Mouse (Mus musculus): Measurements from ENCODE around the gene Basp1.
A peak's percentile ranks its signal among the peaks of the same experiment; 100 is the strongest.

The Basp1 gene

DNA sequence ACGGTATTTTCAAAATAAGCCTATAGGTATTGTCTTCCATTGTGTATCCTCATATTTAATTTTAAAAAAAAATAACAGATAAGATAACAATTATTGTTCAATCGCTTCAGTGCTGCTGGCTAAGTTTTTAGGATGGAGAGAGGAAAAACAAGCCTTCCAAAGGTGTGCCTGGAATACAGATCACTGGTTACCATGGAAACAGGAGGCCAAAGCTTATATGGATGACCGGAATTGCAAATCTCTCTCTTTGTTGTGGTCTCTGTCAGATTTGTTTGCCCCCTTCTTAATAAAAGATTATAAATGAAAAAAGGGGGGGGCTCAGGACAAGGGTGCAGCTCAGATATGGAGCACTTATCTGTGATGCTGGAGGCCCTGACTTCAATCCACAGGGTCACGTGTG lies 2.4 kb upstream of the Basp1 start:
- DNase-seq, result no peak

DNA sequence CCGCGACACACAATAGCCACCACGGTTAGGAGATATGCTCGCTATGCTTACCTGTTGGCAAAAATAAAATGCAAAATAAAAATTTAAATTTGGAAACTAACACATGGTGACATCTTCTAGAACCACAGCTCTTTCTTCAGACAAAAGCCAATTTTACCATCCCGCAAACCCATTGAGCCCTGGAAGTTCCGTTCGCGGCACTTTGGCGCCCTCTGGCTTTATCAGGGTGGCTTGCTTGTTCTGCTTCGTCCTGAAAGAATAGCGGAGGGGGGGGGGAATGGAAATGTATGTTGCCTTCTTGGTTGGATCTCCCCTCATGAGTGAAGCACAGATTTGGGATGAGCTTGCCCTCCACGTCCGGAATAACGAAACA lies 1.2 kb upstream of the Basp1 start:
- peak; percentile 87 to 92 for DNase-seq

DNA sequence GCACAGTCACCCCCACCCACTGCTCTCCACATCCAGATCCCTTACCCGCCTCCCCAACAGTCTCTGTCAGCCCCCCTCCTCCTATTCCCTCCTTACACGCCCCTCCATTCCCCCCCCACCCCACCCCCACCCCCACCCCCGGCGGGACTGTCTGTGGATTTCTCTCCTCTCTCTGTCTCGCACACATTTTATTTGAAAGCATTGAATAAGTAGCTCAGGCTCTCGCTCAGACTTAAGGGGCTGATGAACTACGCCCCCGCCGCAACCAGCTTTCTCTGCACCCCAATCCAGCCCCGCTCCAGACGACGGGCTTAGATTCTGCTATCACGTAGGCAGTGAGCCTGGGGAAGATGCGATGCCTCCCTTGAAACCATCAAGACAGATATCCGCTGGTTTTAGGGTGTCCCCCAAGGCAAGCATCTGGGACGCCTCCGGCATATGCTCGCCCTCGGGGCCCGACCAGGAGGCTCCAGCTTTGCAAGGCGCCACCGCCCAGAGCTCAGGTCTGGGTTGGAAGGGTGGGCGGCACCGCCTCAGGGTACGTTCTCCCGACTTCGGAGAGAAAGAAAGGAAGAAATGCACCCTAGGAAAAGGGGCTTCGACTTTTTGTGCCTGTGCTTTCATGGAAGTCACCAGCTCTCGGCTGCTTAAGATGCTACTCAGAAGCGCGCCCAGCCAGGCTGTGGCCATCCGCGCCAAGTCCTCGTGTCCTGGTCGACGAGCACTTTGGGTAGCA lies 615 bp upstream of the Basp1 start:
- no peak for DNase-seq

DNA sequence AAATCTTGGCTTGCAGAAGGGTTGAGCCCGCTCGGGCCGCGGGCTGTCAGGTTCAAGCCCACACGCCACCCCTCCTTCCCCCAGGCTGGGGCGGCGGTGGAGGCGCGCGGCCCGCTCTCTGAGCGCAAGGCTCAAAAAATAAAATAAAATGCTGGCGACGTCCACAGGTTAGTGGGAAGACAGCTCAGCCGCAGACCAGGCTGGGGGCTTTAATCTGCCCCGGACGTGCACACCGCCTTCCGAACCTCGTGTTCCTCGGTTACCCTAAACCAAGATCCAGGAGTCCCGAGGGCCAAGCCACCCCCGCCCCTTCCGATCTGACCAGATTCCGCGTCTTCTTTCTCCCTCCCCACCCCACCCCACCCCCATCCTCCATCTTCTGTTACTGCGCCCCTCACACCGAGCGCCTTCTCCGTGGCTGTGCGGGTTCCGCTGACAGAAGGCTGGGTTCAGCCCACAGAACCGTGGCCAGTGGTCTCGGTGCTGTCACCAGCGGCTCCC lies 753 bp downstream of the Basp1 start:
- peak in 1 of 2 experiments; percentile 32 for DNase-seq

DNA sequence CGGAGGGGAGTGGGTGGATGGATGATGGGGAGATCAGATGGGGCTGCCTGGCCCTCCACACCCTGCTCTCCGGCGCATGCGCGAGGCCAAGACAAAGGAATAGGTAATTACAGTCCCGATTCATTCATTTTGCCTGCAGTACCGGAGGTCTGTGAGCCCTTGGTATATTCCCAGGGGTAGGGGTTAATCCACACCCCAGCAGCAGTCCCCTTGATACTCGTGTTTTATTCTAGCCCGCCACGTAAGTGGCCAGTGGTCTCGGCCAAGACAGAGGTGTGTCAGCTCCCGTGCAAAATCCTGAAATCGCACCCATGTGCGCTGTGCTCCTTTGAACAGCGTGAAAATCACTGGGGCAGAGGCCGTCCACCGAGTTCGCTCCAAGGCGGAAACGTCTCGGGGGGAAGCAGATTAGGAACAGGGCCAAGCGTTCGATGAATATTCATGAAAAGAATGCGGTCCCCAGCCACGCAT lies 1.4 kb downstream of the Basp1 start:
- DNase-seq, result peak; percentile 76 to 80

DNA sequence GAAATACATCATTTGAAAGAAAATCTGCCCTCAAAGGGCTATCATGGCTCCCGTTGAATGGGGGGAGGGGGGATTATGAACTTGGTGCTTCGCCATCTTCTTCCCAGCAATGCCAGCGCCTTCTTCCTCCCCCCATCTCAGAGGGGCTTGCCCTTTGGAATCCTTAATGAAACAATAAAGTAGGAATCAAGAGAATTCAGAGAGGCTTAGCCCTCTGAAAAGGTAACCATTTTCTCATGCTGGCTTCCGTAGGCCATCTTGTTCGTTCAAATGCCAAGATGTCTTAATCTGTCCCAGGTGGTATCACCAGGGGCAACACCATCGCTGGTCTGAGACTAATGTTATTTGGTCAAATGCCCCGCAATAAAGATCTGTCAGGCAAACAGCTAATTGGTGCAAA lies 2.1 kb downstream of the Basp1 start:
- DNase-seq, result peak; percentile 18 to 22

DNA sequence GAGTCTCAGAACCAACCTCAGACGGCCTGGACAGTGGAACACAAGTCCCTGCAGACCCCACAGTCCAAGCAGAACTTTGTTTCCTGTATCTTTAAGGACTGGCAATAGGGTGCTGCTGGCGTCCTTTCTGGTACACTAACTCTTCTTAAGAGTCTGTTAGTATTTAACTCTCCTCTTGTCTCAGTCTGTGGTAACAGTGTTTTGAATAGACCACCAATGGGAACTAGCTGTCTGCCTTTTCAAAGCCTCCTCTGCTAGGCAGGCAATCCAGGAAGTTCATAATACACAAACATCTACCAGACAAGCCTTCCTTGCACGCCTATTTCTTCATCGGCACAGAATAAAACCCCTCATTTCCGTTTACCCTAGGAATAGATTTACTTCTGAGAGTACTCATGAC lies 7.6 kb downstream of the Basp1 start:
- no peak for DNase-seq

DNA sequence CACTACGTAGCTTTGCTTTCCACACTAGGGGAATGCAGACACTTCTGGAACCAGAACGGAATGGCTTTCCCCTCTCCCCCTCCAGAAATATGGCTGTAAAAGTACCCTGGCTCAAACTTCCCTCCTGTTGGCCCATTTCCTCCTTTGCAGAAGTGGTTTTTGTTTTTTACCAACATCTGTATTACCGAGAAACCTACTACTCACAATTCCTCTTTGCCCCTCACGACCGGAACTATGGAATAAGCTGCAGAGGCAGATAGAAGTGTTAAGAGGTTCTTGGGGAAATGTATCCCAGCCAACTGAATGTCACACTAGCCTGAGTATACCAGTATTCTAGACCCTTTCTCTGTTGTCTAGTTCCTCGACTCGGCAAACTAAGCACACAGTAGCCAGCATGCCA lies 9.7 kb downstream of the Basp1 start:
- DNase-seq, result no peak

DNA sequence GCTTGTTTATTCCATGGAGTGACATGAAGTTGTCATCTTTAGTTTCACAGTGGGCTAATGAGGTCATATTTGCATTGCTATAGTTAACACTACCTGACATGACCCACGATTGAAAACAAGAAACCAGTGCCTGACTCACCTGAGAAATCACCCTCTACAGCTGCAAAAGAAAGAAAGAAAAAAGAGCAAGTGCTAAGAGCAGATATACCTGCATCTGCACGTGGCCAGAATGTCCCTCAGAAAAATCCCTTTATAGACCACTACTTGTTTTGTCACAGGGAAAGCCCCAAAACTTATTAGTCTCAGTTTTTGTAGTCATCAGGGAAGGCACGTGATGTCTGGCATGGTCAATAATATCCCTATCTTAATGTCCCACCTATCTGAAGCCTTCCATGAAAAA lies 11.6 kb downstream of the Basp1 start:
- no peak for DNase-seq

DNA sequence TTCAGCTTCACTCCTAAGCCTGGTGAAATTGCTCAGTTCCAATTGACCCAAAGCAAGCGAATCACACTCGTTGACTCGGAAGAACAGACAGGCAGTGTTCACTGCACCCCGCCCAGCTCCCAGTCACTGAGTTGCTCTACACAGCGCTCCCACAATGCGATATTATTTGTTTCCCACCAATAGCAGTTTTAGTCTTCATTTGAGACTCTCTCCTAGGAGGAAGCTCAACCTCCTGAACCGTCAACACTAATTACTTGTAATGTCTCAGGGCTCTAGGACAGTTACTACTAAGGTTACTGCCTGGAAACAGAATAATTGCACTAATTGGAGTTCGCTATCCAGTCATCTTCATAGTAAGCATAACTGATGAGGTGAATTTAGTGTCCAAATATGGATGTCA lies 13.3 kb downstream of the Basp1 start:
- no peak for DNase-seq

DNA sequence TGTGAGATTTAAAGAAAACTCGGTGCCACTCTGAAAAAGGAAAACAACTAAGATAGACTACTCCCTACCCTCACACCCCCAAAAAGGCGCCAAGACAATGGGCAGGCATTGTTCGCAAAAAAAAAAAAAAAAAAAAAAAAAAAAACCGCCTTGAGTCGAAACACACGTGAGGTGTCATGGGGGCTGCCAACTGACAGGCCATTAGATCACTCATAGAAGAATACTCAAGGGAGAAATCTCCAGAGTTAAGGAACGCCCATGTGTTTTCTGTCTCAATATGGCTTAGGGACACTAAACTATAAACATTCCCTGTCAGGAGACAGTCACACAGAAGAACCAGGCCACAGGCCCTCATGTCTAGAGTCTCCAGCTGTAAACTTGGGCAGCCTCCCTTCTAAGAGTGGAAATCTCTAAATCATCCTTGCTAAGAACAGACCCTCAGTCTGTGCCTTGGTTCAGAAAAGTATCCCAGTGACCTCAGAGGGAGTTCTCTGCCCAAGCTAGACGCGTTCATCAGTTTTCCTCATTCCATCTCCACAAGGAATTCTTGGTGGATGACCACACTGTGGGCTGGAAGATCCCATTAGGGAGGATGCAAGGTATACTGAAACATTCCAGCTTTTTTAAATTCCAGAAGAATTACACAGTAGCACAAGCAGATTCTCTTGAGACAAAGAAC lies 17.5 kb downstream of the Basp1 start:
- DNase-seq, result no peak

DNA sequence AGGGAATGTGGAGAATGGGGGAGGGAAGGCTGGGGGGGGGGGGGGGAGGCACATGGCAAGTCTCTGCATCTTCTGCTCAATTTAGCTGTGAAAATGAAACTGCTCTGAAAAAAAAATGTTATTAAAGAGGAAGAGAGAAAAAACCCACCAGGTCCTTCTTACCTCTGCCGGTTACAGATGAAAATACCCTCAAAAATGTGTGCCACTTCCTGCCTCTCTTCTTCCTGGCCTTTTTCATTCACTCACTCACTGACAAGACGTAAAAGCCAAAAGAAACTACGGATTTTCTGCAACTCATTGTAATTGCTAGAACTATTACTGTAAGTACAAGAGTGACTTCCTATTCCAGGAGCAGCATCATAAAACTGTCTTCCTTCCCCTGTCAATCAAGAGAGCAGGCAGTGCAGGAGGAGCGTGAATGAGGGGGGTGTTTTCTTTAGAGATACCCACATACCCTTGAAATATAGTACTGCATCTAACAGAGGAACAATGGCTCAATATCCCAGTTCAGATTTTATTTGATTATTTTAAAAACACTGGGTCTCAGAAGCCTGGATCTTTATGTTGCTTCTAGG lies 21.0 kb downstream of the Basp1 start:
- no peak for DNase-seq

DNA sequence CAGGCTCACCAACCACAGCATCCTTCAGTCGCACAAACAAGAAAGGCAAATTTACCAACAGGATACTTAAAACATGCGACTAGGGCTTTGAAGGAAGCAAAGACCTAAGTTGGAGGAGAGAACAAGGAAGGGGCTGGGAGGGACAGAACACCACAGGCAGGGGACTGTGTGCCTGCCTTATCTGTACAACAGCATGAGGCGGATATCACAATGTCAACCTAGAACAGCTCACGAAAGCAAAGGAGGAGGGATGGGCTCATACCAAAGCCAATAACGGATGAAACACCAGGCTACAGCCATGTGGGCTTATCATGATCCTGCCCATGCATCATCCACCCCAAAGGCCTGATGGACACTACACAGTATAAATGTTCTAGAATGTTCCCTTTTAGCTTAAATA lies 22.4 kb downstream of the Basp1 start:
- no peak for DNase-seq

DNA sequence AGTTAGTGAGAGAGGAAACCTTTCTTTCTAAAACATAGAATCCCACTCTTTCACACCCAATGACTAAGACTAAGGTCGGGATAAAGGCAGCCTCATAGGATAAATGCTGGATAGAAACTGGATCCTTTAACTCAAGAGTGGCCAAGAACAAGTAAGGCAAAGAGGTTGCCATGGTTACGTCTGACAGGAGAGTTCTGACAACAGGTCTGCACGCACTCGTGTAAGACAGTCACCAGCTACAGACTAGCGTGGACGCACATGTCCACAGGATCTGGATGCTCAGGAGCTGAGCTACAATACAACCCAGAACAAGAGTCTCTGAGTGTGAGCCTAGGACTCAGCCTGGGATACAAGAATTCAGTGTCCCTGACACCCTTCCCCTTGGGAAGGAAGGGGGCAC lies 26.0 kb downstream of the Basp1 start:
- DNase-seq, result no peak

DNA sequence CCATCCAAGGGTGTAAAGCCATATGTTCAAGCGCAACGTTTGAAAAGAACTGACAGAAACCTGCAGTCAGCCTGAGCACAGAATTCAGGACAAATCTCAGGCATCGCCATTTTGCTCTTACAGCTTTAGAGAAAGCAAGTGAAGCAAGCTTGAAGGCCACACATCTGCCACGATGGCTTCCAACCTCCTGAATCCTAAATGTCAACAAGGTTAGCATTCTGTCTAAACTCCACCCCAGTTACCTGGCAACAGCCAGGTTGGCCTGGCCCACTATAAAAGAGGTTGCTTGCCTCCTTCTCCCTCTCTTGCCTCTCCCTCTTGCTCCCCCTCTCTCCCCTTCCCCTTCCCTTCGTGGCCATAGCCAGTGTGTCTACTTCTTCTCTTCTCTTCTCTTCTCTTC lies 33.5 kb downstream of the Basp1 start:
- DNase-seq, result no peak

DNA sequence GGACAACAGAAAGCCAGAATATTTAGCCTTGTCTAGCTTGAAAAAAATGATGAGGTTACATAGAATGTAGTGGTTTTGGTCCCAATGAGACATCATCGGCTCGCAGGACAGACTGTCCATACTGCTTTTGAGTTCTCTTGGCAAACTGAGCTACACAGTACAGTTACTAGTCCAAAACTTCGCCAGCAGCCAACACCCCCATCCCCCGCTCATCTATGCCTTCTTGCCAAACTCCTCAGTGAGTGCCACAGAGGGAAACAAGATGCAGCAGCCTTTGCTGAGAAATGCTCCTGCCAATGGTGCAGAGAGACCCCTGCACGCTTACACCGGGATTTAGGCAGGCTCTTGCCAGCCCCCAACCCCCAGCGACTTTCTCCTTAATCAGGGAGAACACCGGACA lies 34.9 kb downstream of the Basp1 start:
- no peak for DNase-seq

DNA sequence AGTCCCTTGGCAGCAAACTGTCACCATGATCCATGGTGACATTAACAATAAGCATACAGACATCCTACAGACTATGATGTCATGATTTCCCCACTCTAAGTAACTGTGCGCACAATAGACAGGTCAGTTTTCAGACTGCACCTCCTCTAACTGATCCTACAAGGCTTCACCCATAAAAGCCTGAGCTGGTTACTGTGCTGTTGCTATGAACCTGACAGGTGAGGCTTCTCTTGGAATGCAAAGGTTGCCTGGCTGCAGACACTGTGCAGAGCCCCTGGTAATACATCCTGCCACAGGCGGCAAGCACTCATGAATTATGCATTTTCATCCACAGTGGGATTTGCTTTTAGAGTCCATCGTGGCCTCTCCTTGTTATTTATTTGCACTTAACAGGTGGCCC lies 36.6 kb downstream of the Basp1 start:
- DNase-seq, result no peak

DNA sequence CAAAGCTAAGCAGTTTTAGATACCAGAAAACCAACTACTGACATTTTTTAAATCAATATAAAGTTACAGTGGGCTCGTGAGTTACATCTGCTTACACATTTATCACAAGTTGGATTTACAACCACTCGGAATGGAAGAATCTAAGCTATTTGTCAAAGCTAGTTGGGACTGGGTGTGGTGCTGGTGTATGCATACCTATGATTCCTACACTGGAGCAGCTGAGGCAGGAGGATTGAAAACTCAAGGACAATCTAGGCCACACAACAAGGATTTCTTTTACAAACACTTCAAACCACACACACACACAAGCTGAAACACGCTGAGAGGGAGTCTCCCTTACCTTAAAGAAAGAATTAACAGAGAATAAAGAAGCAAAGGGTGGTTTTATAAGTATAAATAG lies 40.1 kb downstream of the Basp1 start:
- no peak for DNase-seq

DNA sequence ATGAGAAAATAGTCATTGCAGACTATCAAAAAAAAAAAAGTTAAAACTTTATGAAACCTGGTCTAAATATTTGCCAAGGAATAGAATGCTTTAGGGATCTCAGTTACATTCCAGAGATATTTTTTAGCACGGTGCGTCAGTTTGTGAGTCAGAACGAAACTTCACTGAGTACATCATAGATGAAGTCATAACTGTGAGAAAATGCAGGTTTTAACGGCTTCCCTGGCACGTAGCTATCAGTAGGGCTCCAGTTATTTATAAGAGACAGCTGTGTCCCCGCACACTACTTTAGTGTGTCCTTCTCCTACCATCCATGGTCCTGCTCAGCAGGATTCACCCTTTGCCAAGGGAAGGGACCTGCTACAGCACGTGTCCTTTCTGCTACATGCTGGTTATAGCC lies 44.0 kb downstream of the Basp1 start:
- DNase-seq, result no peak

DNA sequence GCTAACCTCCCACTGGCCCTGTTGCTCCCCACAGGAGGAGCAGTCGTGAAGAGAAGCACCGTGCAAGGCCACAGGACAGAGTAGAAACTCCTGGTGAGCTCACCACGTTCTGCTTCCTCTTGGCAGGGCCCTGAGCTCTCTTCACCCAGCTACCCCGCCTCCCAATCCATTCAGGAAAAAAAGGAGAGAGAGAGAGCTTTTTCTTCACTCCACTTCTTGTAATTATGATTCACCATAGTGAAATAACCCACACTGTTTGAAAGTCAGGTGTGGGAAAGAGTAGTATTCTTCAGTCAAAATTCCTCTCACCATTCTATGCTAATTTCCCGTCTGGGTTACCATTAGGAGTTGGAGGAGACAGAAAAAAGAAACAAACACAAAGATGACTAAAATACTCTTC lies 48.1 kb downstream of the Basp1 start:
- DNase-seq, result no peak

DNA sequence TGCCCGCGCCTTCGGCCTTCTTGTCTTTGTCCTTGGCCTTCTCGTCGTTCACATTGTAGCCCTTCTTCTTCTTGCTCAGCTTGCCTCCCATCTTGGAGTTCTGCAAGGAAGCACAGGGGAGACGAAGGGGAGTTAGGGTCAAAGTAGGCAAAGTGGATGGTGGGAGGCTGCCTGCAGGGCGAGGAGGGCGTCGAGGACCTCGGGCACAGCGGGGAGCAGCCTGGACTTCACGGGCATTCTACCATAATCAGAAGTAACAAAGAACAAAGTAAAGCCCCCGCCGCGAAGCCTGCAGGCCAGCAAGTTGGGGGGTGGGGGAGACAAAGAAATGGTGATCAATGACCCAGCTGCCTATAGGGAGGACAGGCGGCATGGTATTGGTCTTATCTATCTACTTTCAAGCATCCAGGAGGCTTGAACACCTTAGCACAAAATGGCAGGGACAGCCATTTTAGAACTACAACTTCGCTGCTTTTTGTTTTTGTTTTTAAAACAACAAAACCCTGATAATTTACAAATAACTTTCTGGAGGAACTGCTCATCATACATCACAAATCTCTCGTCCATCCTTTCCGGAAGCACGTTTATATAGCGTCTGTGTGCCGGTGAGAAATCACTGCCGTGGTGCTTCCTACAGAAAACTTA lies 48.6 kb downstream of the Basp1 start:
- no peak for DNase-seq

DNA sequence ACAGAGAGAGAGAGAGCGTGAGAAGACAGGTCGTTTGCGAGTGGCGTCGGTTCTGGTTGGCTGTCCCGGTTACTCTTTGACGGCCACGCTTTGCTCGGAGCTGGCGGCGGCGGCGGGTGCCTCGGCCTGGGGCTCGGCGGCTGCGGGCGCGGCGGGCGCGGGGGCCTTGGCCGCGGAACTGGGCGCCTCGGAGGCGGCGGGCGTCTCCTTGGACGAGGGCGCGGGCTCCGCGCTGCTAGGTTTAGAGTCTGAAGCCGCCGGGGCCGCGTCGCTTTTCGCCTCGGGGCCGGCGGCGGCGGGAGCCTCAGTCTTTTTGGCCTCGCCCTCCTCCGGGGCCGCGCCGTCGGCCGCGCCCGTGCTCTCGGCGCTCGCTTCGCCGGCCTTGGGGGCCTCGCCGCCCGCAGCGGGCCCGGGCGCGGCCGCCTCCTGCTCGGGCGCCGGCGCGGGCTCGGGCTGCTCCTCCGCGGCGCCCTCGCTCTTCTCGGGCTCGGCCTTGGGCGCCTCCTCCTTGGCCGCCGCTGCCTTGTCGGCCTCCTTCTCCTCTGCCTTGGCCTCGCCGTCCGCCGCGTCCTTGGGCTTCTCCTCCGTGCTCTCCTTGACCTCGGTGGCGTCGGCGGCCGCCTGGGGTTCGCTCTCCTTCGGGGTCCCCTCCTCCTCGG lies 49.3 kb downstream of the Basp1 start:
- DNase-seq, result peak; percentile 53 to 60

DNA sequence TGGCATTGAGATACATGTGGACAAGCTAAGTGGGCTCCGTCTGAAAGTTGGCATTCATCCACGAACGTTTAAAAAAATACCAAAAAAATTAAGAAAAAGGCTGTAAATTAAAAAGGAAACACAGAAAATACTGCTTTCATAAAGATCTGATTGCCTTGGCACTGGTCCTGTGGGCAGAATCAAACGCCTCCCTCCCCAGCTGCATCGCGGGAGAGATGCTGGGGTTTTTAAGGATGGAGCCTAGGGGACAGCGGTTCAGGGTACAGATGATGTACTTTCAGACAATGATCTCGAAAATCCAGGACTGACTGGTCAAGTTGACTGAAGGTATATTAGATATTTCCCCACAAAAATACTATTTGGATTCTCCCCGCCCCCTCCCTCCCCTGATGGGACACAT lies 49.9 kb downstream of the Basp1 start:
- no peak for DNase-seq
